26 mouse cellular contexts compared by ENCODE assay signal in genomic region chr1:171938952-171939948, GRCm38 (mm10). TPM values are rescaled to one million over a fixed set of nuclear protein-coding genes. Genes with fewer than 3 reads are reported as not detected.
DNase-seq lines count a peak whose midpoint lies in the region; ATAC-seq lines count a peak whose summit lies in the region.
"Had no signal": no experiment of that assay in that cellular context is flagged by ENCODE, and none has a peak within 500 bp of the region (broad histone marks: within the 10 kb centered on the region; RNA-seq: fewer than 3 reads in every experiment).

No protein-coding gene starts in this region.

- no peak for ATAC-seq in midbrain, embryonic 15.5 days (replicated peaks)
- ATAC-seq in CD4-positive, CD25-positive, alpha-beta regulatory T cell, adult 4 months, result peak; percentile 81
- ATAC-seq: forebrain, embryonic 13.5 days; intestine, embryonic 16.5 days had no signal

- no peak overlapping the region for H3K9ac ChIP-seq in midbrain, embryonic 15.5 days
- H3K9ac ChIP-seq: forebrain, embryonic 13.5 days; hindbrain, embryonic 12.5 days; kidney, embryonic 15.5 days; lung, embryonic 14.5 days had no signal

- no peak overlapping the region for H3K4me2 ChIP-seq in midbrain, embryonic 15.5 days
- H3K4me2 ChIP-seq: forebrain, embryonic 13.5 days; hindbrain, embryonic 12.5 days; kidney, embryonic 15.5 days; liver, embryonic 11.5 days; lung, embryonic 14.5 days had no signal

- DNase-seq in midbrain, embryonic 10.5 days (ENCODE audit: low spot score), result no peak
- peak; percentile 75 for DNase-seq in induced T-regulatory cell, adult 2 months (ENCODE audit: low read depth)
- peak; percentile 48 for DNase-seq in thymus, postnatal 25 days
- no peak for DNase-seq in lung, adult 18-20 months
- DNase-seq in lung, postnatal 10 days, result no peak
- DNase-seq: adrenal gland, adult 8-10 months; cerebellum, adult 11 months; cerebellum, postnatal 14 days; lung, embryonic 14.5 days had no signal

- H3K36me3 ChIP-seq in midbrain, embryonic 10.5 days, result no peaks in the 10 kb centered on the region
- H3K36me3 ChIP-seq in midbrain, embryonic 15.5 days (replicated peaks), result no peaks in the 10 kb centered on the region
- H3K36me3 ChIP-seq: G1E; hindbrain, embryonic 12.5 days; kidney, embryonic 15.5 days; limb, embryonic 10.5 days had no signal

- 87% methylated on average over 14 of the region's 14 CpGs for WGBS in midbrain, embryonic 10.5 days
- 85% methylated on average over 14 of the region's 14 CpGs for WGBS in midbrain, embryonic 15.5 days

- H3K27ac ChIP-seq in midbrain, embryonic 10.5 days (replicated peaks), result peak overlapping the region; percentile 1; the same call in 1 of the 2 replicates
- H3K27ac ChIP-seq in midbrain, embryonic 15.5 days, result no peak overlapping the region
- H3K27ac ChIP-seq: forebrain, embryonic 13.5 days; hindbrain, embryonic 12.5 days; kidney, embryonic 15.5 days; layer of hippocampus, adult 2 months; left cerebral cortex, adult 2 months; limb, embryonic 10.5 days; macrophage had no signal

- H3K4me3 ChIP-seq in midbrain, embryonic 10.5 days, result no peak overlapping the region
- no peak overlapping the region for H3K4me3 ChIP-seq in midbrain, embryonic 15.5 days
- H3K4me3 ChIP-seq: forebrain, embryonic 13.5 days; hindbrain, embryonic 12.5 days; kidney, embryonic 15.5 days; layer of hippocampus, adult 2 months; left cerebral cortex, adult 2 months; limb, embryonic 10.5 days had no signal

- 0 out of 2 replicates have a peak, but pooled peaks cover 2% of the 10 kb centered on the region for H3K4me1 ChIP-seq in midbrain, embryonic 10.5 days
- H3K4me1 ChIP-seq in midbrain, embryonic 15.5 days, result no peaks in the 10 kb centered on the region
- H3K4me1 ChIP-seq: forebrain, embryonic 13.5 days; hindbrain, embryonic 12.5 days; kidney, embryonic 15.5 days; limb, embryonic 10.5 days had no signal

- H3K9me3 ChIP-seq in midbrain, embryonic 10.5 days (replicated peaks), result no peaks in the 10 kb centered on the region
- no peaks in the 10 kb centered on the region for H3K9me3 ChIP-seq in midbrain, embryonic 15.5 days
- H3K9me3 ChIP-seq: forebrain, embryonic 13.5 days; hindbrain, embryonic 12.5 days; kidney, embryonic 15.5 days; limb, embryonic 10.5 days had no signal

- no peaks in the 10 kb centered on the region for H3K27me3 ChIP-seq in midbrain, embryonic 10.5 days (ENCODE audit: low read depth, poor library complexity, severe bottlenecking)
- H3K27me3 ChIP-seq in midbrain, embryonic 15.5 days (replicated peaks), result no peaks in the 10 kb centered on the region
- H3K27me3 ChIP-seq: forebrain, embryonic 13.5 days; hindbrain, embryonic 12.5 days; kidney, embryonic 15.5 days had no signal

RNA-seq across cellular contexts. Expression of gene Slamf6, which starts 21.9 kb away (rescaled TPM):
- polyA plus RNA-seq in midbrain, embryonic 10.5 days (2016; fragmentation: Nextera tagmentation; extraction: Ambion mirVana), result not detected in 2 replicates
- polyA plus RNA-seq in midbrain, embryonic 15.5 days (2015; fragmentation: Nextera tagmentation; extraction: Ambion mirVana), result 0.36 TPM in 1 of 2 replicates, not detected in the other
- 100 to 1,000 TPM; 266 to 302 TPM for polyA plus RNA-seq in CD4-positive, CD25-positive, alpha-beta regulatory T cell, adult 4 months (2017; shearing (Covaris generic))
- polyA plus RNA-seq: C2C12; forebrain, embryonic 13.5 days; G1E; limb, embryonic 10.5 days; liver, embryonic 11.5 days had no signal

RNA-seq across cellular contexts. Expression of gene Gm10521, which starts 43.8 kb away (rescaled TPM):
- not detected in 2 replicates for polyA plus RNA-seq in midbrain, embryonic 10.5 days (2016; fragmentation: Nextera tagmentation; extraction: Ambion mirVana)
- polyA plus RNA-seq in midbrain, embryonic 15.5 days (2015; fragmentation: Nextera tagmentation; extraction: Ambion mirVana), result not detected in 2 replicates
- polyA plus RNA-seq in CD4-positive, CD25-positive, alpha-beta regulatory T cell, adult 4 months (2017; shearing (Covaris generic)), result 1 to 10 TPM; 1.6 to 2.5 TPM
- polyA plus RNA-seq: brain, embryonic 14.5 days; C2C12; forebrain, embryonic 13.5 days; G1E; heart, postnatal 0 days; intestine, embryonic 16.5 days; kidney, embryonic 15.5 days; limb, embryonic 10.5 days; lung, embryonic 14.5 days; midbrain, postnatal 0 days; neural tube, embryonic 11.5 days had no signal

Comparison
In these comparisons a context has a peak if more than half of its experiments do, and no peak if none do; other contexts are left out.
1. DNase-seq: peak in induced T-regulatory cell, adult 2 months (single experiment) and thymus, postnatal 25 days (single experiment); none in midbrain, embryonic 10.5 days (single experiment), lung, adult 18-20 months (0 of 2) and lung, postnatal 10 days (single experiment).
2. RNA of gene Slamf6, which starts 21.9 kb away (polyA plus RNA-seq): 266 to 302 TPM in CD4-positive, CD25-positive, alpha-beta regulatory T cell, adult 4 months; not detected in midbrain, embryonic 10.5 days and 0.36 TPM in midbrain, embryonic 15.5 days; every median in the first group is over 100 times any median in the second.